Mouse (Mus musculus): Measurements from ENCODE around the gene Gm17535.
"Not testable (repeated sequence)": the region's sequence is repeated elsewhere in the genome, so short reads cannot be mapped to it uniquely, and the experiment has no call there.

DNA sequence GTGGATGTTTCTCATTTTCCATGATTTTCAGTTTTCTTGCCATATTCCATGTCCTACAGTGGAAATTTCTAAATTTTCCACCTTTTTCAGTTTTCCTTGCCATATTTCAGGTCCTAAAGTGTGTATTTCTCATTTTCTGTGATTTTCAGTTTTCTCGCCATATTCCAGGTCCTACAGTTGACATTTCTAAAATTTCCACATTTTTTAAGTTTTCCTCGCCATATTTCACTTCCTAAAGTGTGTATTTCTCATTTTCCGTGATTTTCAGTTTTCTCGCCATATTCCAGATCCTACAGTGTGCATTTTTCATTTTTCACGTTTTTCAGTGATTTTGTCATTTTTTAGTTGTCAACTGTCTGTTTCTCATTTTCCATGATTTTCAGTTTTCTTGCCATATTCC, 25.1 kb upstream of the Gm17535 start:
- TF ChIP-seq CTCF (IDR thresholded peaks at IDR 0.05; ENCODE audit: control insufficient read depth, insufficient read depth, insufficient replicate concordance, low read depth, low read length); POLR2A (IDR thresholded peaks at IDR 0.05; ENCODE audit: control insufficient read depth, low read depth, low read length): not testable (repeated sequence)
